Mouse (Mus musculus) left cerebral cortex, postnatal 25 days (tissue): ENCODE data around the gene Nup107. TPM values are rescaled to one million over a fixed set of nuclear protein-coding genes. Genes with fewer than 3 reads are reported as not detected.
"Not testable (repeated sequence)": the region's sequence is repeated elsewhere in the genome, so short reads cannot be mapped to it uniquely, and the experiment has no call there.

ENCODE experiments used
- DNase-seq, 2 experiments: peaks; one replicate each; pipeline ENCODE4 v3.0.0; 2022; ENCODE audit warnings: low spot score in 2 of 2, mixed read lengths in 1 of 2
- intact Hi-C: fragments of 180-260 bp; cut with DNase I; formaldehyde crosslinking; loops from one replicate; pipeline ENCODE4 v1.15.1; 2025
- total RNA-seq, 2 experiments: library from RNA; stranded (reverse); gene quantifications; 2 replicates each; pipeline ENCODE4 v1.2.3; 2021

Nup107 gene
- total RNA-seq, 2 experiments from 2014 or later: 13.7 to 15.5 TPM

- DNase-seq: no peak
- intact Hi-C loops: no loop called here
These were observed 25.0 kb downstream of the Nup107 start for GRCm38 (mm10) chr10:117767286-117768140.

- intact Hi-C loops: no loop called here
- DNase-seq: no peak
These were observed 25.7 kb downstream of the Nup107 start for GRCm38 (mm10) chr10:117766896-117767160.

- intact Hi-C loops: no loop called here
- DNase-seq: no peak
These were observed 26.2 kb downstream of the Nup107 start for GRCm38 (mm10) chr10:117766111-117766895.

- no peak for DNase-seq
- intact Hi-C loops: no loop called here
These were observed 27.2 kb downstream of the Nup107 start for GRCm38 (mm10) chr10:117765116-117765894.

DNA sequence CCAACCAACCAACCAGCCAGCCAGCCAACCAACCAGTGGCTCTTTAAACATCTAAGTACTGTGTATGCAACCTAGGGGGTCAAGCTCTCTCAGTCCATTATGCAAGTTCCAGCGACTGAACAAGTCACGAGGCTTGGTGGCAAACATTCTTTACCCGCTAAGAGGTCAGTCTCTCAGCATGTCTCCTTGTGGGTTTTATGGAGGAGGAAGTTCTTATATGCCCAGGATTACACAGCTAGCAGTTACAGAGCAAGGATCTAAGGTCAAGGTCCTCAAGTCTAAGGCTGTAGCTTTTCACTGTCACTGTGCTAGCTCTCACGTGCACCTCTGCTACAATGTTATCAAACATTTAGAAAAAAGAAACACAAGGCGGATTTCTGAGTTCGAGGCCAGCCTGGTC lies 27.9 kb downstream of the Nup107 start:
- DNase-seq: no peak
- intact Hi-C loops: no loop called here

DNA sequence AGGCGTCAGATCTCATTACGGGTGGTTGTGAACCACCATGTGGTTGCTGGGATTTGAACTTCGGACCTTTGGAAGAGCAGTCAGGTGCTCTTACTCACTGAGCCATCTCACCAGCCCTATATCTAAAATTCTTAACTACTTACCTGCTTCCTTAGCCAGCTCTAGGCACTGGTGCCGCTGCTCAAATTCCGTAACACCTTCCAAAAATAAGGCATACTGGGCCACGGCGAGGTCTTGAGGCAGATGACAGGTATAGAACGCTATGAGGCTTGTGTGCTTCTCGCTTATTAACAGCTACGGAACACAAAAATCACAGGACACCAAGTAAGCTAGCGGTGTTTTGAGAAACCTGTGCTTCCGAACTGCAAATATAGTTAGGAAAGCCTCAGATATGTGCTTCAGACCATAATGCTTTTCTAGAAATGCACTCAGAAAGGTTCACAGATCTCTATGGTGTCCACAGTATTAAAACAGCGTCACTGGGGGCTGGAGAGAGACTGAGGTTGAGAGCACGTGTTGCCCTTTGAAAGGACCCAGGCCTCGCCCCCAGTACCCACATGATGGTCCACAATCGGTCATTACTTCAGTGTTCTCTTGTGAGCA lies 28.8 kb downstream of the Nup107 start:
- no peak for DNase-seq
- intact Hi-C loops: no loop called here

- intact Hi-C loops: no loop called here
- DNase-seq: no peak
These were observed 29.5 kb downstream of the Nup107 start for GRCm38 (mm10) chr10:117762966-117763365.

DNA sequence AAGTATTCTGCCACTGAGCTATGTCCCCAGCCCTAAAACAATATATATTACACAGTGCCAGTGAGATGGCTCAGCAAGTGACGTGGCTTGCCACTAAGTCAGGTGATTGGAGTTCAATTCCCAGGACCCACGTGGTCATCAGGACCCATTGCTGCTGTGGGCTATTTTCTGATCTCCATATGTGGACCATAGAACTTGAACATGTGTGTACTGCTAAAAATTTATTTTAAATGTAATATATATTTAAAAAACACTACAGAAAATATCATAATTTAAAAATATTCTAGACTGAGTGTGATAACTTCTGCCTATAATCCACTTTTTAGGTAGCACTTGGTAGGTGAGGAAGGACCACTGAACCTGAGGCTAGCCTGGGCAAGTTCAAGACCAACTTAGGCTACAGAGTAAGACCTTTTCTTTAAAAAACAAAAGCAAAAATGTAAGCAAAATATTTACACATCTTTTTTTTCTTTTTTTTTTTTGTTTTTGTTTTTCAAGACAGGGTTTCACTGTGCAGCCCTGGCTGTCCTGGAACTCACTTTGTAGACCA lies 30.1 kb downstream of the Nup107 start:
- intact Hi-C loops: no loop called here
- no peak for DNase-seq

DNA sequence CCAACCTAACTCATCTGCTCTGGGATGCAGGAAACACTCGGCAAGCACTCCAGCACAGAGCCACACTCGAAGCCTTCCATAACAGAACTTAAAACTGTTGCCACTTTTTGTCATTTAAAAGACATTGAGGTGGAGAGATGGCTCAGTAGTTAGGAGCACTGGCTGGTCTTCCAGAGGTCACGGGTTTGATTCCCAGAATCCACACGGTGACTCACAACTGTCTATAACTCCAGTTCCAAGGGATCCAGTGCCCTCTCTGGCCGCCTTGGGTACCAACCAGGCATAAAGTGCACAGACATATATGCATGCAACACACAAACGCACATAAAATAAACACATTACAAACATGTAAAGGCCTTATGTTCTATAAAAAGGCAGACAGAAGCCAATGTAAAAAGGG lies 31.0 kb downstream of the Nup107 start:
- no peak for DNase-seq
- intact Hi-C loops: no loop called here

DNA sequence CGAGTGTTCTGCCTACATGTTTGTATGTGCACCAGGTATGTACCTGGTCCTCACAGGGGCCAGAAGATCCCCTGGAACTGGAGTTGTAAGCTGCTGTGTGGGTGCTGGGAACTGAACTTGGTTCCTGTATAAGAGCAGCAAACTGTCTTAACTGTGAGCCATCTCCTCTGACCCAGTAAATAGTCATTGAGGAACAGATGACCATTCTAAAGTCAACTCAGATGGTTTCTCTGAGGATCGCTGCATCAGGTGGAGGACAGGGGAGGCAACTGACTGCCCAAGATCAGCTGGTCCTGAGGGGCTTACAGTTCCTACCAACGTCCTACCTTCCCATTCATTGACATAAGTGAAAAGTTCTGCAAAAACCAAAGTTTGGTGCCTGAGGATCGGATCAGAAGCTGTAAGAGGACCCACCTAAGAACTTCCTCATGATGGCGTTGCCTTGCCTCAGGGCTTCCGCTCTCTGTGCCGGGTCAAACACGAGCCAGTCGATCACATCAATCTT lies 31.6 kb downstream of the Nup107 start:
- intact Hi-C loops: no loop called here
- DNase-seq: no peak

DNA sequence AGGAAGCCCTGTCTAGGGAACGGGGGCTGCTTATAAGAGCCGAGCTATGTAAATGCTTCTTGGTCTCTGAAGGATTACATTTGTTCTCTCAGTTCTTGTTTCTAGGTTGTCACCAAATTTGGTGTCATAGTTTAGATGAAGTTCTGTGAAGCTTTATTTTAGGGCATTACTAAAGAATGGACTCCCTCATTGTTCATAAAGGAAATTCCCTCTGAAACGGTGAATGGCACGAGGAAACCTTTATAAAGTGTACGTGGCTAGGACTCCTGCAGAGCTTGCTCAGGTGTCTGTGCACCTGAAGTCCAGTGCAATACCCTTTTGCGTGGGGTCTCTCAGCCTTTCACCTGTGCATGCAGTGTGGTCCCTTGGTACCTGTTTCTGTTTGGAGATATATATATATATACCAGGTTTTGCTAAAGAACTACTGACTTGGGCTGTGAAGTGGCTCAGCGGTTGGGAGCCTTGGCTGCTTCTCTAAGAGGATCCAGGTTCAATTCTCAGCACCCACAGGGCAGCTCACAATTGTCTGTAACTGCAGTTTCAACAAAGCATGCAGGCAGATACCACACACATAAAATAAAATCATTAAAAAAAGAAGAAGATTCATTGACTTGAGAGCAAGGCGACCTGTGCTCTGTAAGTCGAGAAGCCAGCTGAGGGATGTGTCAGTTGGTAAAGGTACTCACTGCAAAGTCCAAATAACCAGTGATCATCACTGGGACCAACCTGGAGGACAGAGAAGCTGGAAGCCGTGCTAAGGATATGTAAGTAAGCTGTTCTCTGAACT lies 32.5 kb downstream of the Nup107 start:
- intact Hi-C loops: no loop called here
- DNase-seq: no peak

- no peak for DNase-seq
- intact Hi-C loops: no loop called here
These were observed 33.5 kb downstream of the Nup107 start for GRCm38 (mm10) chr10:117758749-117759727.

DNA sequence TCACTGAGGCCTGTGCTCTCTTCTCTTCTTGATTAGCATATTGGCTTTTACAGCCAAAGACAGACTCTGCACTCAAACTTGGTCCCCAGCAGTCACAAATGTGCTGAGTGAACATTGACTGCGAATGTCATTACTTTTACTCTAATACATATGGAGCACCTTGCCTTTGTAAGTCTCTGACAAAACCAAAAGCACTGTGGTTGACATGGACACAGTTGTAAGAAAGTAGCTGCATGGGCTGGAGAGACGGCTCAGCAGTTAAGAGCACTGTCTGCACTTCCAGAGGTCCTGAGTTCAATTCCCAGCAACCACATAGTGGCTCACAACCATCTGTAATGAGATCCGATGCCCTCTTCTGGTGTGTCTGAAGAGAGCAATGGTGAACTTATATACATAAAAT lies 34.2 kb downstream of the Nup107 start:
- not testable (repeated sequence) for DNase-seq

GRCm38 (mm10) chr10:117757796-117758342 lies 34.6 kb downstream of the Nup107 start:
- intact Hi-C loops: no loop called here
- no peak for DNase-seq

More for the DNA sequence above, 34.2 kb downstream of the Nup107 start:
- intact Hi-C loops: not testable (repeated sequence)

GRCm38 (mm10) chr10:117757259-117757658 lies 35.2 kb downstream of the Nup107 start:
- intact Hi-C loops: no loop called here

GRCm38 (mm10) chr10:117756784-117757183 lies 35.7 kb downstream of the Nup107 start:
- intact Hi-C loops: no loop called here
- no peak for DNase-seq

More at GRCm38 (mm10) chr10:117757259-117757658, 35.2 kb downstream of the Nup107 start:
- no peak for DNase-seq

DNA sequence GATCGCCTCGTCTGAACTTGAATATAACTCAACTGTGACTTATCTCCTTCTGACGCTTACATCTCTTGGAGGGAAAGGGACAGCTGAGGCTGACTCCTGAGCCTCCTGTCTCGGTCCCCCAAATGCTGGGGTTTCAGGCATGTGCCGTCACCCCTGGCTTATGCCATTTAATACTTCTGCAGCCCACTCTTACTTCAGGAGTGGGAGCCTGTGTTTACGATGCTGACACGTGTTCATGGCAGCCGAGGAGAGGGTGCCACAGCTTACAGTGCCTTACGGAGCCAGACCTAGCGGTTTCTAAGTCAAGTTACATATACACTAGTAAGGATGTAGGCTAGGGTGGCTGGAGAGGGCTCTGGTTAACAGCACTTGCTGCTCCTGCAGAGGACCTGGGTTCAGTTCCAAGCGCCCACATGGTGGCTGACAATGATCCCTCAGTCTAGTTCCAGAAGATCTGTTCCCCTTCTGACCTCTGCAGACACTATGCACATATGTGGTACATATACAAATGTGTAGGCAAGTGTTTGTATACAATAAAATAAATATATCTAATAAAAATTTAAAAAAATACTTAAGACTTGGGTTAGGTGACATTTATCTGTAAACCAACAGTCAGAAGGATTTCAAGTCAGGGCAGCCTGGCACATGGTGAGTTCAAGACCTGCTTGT lies 36.6 kb downstream of the Nup107 start:
- intact Hi-C loops: no loop called here
- DNase-seq: no peak
